Mouse (Mus musculus) cortical plate, adult 2 months (tissue): ENCODE data around the gene Lnpk.

ENCODE experiments used
- CTCF ChIP-seq: fragments of 200-500 bp; IDR thresholded peaks from 2 replicates; pipeline ENCODE4 v1.5.1; 2011; ENCODE audit warnings: mild to moderate bottlenecking, control low read depth, low read length; ENCODE audit not compliant: insufficient read depth; ENCODE audit errors: extremely low read depth
- POLR2A ChIP-seq: fragments of 200-500 bp; IDR thresholded peaks from 2 replicates; pipeline ENCODE4 v1.6.1; 2011; ENCODE audit warnings: mild to moderate bottlenecking, low read length, control low read depth; ENCODE audit not compliant: insufficient read depth; ENCODE audit errors: extremely low read depth

GRCm38 (mm10) chr2:74597169-74597568, 17.9 kb upstream of the Lnpk start:
- TF ChIP-seq POLR2A (no peak), CTCF (no peak)
